Mouse (Mus musculus) colon, adult 2 months (tissue): ENCODE results near the gene Pabpc5. TPM values are rescaled to one million over a fixed set of nuclear protein-coding genes. Genes with fewer than 3 reads are reported as not detected.

ENCODE experiments used
- polyA plus RNA-seq: library from polyadenylated mRNA; depleted of rRNA; stranded (reverse); fragments of >200 nt; gene quantifications from 2 replicates; pipeline ENCODE4 v1.2.3, GENCODE M21; 2012; rRNA removed

Gene Pabpc5
- polyA plus RNA-seq: 0.05 TPM in 1 of 2 replicates, not detected in the other

DNA sequence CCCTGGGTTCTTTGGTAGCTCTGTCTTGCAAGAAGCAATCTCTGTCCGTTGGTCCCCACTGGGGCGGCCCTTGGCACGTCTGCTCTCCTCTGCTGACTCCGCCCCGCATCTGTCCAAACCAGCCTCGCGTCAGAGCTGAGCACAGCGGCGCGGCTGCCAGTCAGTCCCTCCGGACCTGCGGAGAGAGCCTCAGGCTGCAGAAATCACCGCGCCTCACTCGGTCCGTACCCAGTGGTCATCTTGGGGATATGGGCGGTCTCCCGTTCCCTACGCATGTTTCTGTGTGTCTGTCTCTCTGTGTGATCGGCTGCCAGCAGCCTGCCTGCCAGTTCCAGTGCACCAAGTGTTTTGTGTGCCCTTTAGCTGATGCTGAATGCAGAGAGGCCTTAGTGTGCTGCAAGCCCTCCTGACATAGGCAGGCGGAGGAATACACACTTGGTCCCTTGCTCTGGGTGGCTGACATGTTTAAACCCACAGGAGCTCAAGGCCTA, at the start of gene Pabpc5:
Gene Pabpc5, plus strand, starts transcription at position 116 of the 491 bp plus-strand sequence.

